Mouse (Mus musculus) intestine, embryonic 15.5 days (tissue): ENCODE measurements around the gene Iars2. TPM values are rescaled to one million over a fixed set of nuclear protein-coding genes. Genes with fewer than 3 reads are reported as not detected.

Experiments
- ATAC-seq: fragments of 200-750 bp; cut with Nextera tagmentation; 2 replicates; pipeline ENCODE4 v1.8.0; 2017; ENCODE audit warnings: moderate TSS enrichment, moderate library complexity
- H3K27ac ChIP-seq: fragments of 300-500 bp; sonication (generic); 2 replicates; pipeline ENCODE4 v1.5.1; 2015; ENCODE audit warnings: mild to moderate bottlenecking, inconsistent platforms
- H3K27me3 ChIP-seq: fragments of 300-500 bp; sonication (generic); replicated peaks from 2 replicates; pipeline ENCODE4 v1.6.1; 2015; ENCODE audit warnings: inconsistent platforms
- H3K36me3 ChIP-seq: fragments of 300-500 bp; sonication (generic); 2 replicates; pipeline ENCODE4 v1.6.1; 2015; ENCODE audit warnings: inconsistent platforms
- H3K4me1 ChIP-seq: fragments of 300-500 bp; sonication (generic); replicated peaks from 2 replicates; pipeline ENCODE4 v1.6.1; 2015; ENCODE audit warnings: inconsistent platforms
- H3K4me2 ChIP-seq: fragments of 300-500 bp; sonication (generic); replicated peaks from 2 replicates; pipeline ENCODE4 v1.6.1; 2015; ENCODE audit warnings: mild to moderate bottlenecking, inconsistent platforms
- H3K4me3 ChIP-seq: fragments of 300-500 bp; sonication (generic); replicated peaks from 2 replicates; pipeline ENCODE4 v1.5.1; 2015; ENCODE audit warnings: inconsistent platforms
- H3K9ac ChIP-seq: fragments of 300-500 bp; sonication (generic); 2 replicates; pipeline ENCODE4 v1.6.1; 2015; ENCODE audit warnings: inconsistent platforms
- H3K9me3 ChIP-seq: fragments of 300-500 bp; sonication (generic); 2 replicates; pipeline ENCODE4 v1.6.1; 2016; ENCODE audit warnings: inconsistent platforms
- WGBS: fragments of 180-500 bp; shearing (Covaris S2); methylation state at CpG from one replicate; pipeline ENCODE4 v1.1.7; 2015; 5-methylcytosine and 5-hydroxymethylcytosine counted together
- polyA plus RNA-seq: library from polyadenylated mRNA; unstranded; fragments of >200 nt; fragmentation: Nextera tagmentation; extraction: Ambion mirVana; gene quantifications from 2 replicates; pipeline ENCODE4 v1.2.1, GENCODE M21; 2015

The Iars2 gene
- 61.9 and 66.9 TPM in 2 replicates for polyA plus RNA-seq

- peak; percentile 90 for ATAC-seq
- peaks cover 11% of the 10 kb centered on the region; the same call in 1 of the 2 replicates for H3K36me3 ChIP-seq
- under 1% methylated on average over 76 of the region's 76 CpGs for WGBS
- peak within 1 kb of the TSS; percentile 97 for H3K27ac ChIP-seq
- peak within 1 kb of the TSS; percentile 94 for H3K9ac ChIP-seq
- no peaks in the 10 kb centered on the region for H3K27me3 ChIP-seq
- no peaks in the 10 kb centered on the region for H3K4me1 ChIP-seq
- H3K4me3 ChIP-seq, result peak within 1 kb of the TSS; percentile 99
- H3K4me2 ChIP-seq, result peak within 1 kb of the TSS; percentile 65
- no peaks in the 10 kb centered on the region for H3K9me3 ChIP-seq
Observed at GRCm38 (mm10) chr1:185328721-185329610, at the start of gene Iars2. TSS of gene Iars2 (minus strand) at chr1:185329396.

- Histone ChIP-seq H3K4me3 (no peak overlapping the region), H3K9me3 (no peaks in the 10 kb centered on the region), H3K9ac (no peak overlapping the region), H3K36me3 (peaks cover 44% of the 10 kb centered on the region), H3K27me3 (no peaks in the 10 kb centered on the region), H3K27ac (no peak overlapping the region), H3K4me1 (no peaks in the 10 kb centered on the region), H3K4me2 (no peak overlapping the region)
- no peak for ATAC-seq
- 86% methylated on average over 2 of the region's 2 CpGs for WGBS
Observed at GRCm38 (mm10) chr1:185377429-185377828, 48.2 kb upstream of the Iars2 start.

- Histone ChIP-seq H3K4me1 (no peaks in the 10 kb centered on the region), H3K36me3 (peaks cover 47% of the 10 kb centered on the region)
- no peak for ATAC-seq
Observed at GRCm38 (mm10) chr1:185376390-185376789, 47.2 kb upstream of the Iars2 start.

GRCm38 (mm10) chr1:185369979-185370378 is 40.8 kb upstream of the Iars2 start:
- Histone ChIP-seq H3K27me3 (no peaks in the 10 kb centered on the region), H3K4me2 (no peak overlapping the region), H3K9ac (no peak overlapping the region), H3K4me3 (no peak overlapping the region), H3K36me3 (peaks cover 30% of the 10 kb centered on the region), H3K4me1 (peaks cover 8% of the 10 kb centered on the region), H3K9me3 (no peaks in the 10 kb centered on the region), H3K27ac (no peak overlapping the region)
- 0 out of 2 replicates have a peak, but pooled peaks have one; percentile 51 for ATAC-seq
- 85% methylated on average over 6 of the region's 6 CpGs for WGBS

More at GRCm38 (mm10) chr1:185376390-185376789, 47.2 kb upstream of the Iars2 start:
- H3K27ac ChIP-seq, result no peak overlapping the region
- no peak overlapping the region for H3K4me3 ChIP-seq
- H3K9ac ChIP-seq, result no peak overlapping the region
- no peak overlapping the region for H3K4me2 ChIP-seq
- H3K27me3 ChIP-seq, result no peaks in the 10 kb centered on the region
- no peaks in the 10 kb centered on the region for H3K9me3 ChIP-seq

GRCm38 (mm10) chr1:185367383-185367782 is 38.2 kb upstream of the Iars2 start:
- H3K4me2 ChIP-seq, result no peak overlapping the region
- no peak for ATAC-seq
- H3K27me3 ChIP-seq, result no peaks in the 10 kb centered on the region
- no peak overlapping the region for H3K4me3 ChIP-seq
- peaks cover 20% of the 10 kb centered on the region for H3K36me3 ChIP-seq
- WGBS, result 80% methylated on average over 6 of the region's 6 CpGs
- no peaks in the 10 kb centered on the region for H3K9me3 ChIP-seq
- no peak overlapping the region for H3K27ac ChIP-seq
- peaks cover 17% of the 10 kb centered on the region for H3K4me1 ChIP-seq
- no peak overlapping the region for H3K9ac ChIP-seq

- H3K36me3 ChIP-seq, result no peaks in the 10 kb centered on the region
- H3K9me3 ChIP-seq, result no peaks in the 10 kb centered on the region
- peak overlapping the region; percentile 72 for H3K4me2 ChIP-seq
- H3K4me3 ChIP-seq, result peak overlapping the region; percentile 96
- no peak overlapping the region for H3K27ac ChIP-seq
- WGBS, result 40% methylated on average over 6 of the region's 6 CpGs
- peaks cover 24% of the 10 kb centered on the region for H3K4me1 ChIP-seq
- no peaks in the 10 kb centered on the region for H3K27me3 ChIP-seq
- H3K9ac ChIP-seq, result peak overlapping the region; percentile 86
- ATAC-seq, result no peak
Observed at GRCm38 (mm10) chr1:185364183-185364540, 35.0 kb upstream of the Iars2 start.

- H3K36me3 ChIP-seq, result no peaks in the 10 kb centered on the region
- peak overlapping the region; percentile 96 for H3K4me3 ChIP-seq
- peak; percentile 67 for ATAC-seq
- H3K9ac ChIP-seq, result peak overlapping the region; percentile 86
- WGBS, result 2% methylated on average over 22 of the region's 22 CpGs
- peak overlapping the region; percentile 72 for H3K4me2 ChIP-seq
- H3K27ac ChIP-seq, result peak overlapping the region; percentile 94
- H3K9me3 ChIP-seq, result no peaks in the 10 kb centered on the region
- H3K27me3 ChIP-seq, result no peaks in the 10 kb centered on the region
- peaks cover 24% of the 10 kb centered on the region for H3K4me1 ChIP-seq
Observed at GRCm38 (mm10) chr1:185363526-185364182, 34.5 kb upstream of the Iars2 start.

- peak; percentile 96 for ATAC-seq
- Histone ChIP-seq H3K27me3 (no peaks in the 10 kb centered on the region), H3K9ac (peak within 1 kb of the TSS; percentile 86), H3K4me3 (peak within 1 kb of the TSS; percentile 96), H3K4me1 (peaks cover 24% of the 10 kb centered on the region), H3K4me2 (peak within 1 kb of the TSS; percentile 72), H3K36me3 (peaks cover 5% of the 10 kb centered on the region; the same call in 1 of the 2 replicates), H3K9me3 (no peaks in the 10 kb centered on the region), H3K27ac (peak within 1 kb of the TSS; percentile 94)
- under 1% methylated on average over 92 of the region's 92 CpGs for WGBS
Observed at GRCm38 (mm10) chr1:185362677-185363520, 33.7 kb upstream of the Iars2 start, which contains the start of gene Eprs. TSS of gene Eprs (plus strand) at chr1:185363044.

GRCm38 (mm10) chr1:185358211-185358610 is 29.0 kb upstream of the Iars2 start:
- H3K36me3 ChIP-seq, result peaks cover 16% of the 10 kb centered on the region
- no peaks in the 10 kb centered on the region for H3K27me3 ChIP-seq
- no peak overlapping the region for H3K4me3 ChIP-seq
- ATAC-seq, result no peak
- no peak overlapping the region for H3K9ac ChIP-seq
- H3K4me2 ChIP-seq, result no peak overlapping the region
- no peaks in the 10 kb centered on the region for H3K9me3 ChIP-seq
- 0 out of 2 replicates have a peak, but pooled peaks cover 7% of the 10 kb centered on the region for H3K4me1 ChIP-seq
- H3K27ac ChIP-seq, result no peak overlapping the region
- 89% methylated on average over 4 of the region's 4 CpGs for whole genome bisulfite sequencing

- no peak overlapping the region for H3K9ac ChIP-seq
- no peak for ATAC-seq
- H3K4me3 ChIP-seq, result no peak overlapping the region
- peaks cover 22% of the 10 kb centered on the region for H3K36me3 ChIP-seq
- no peaks in the 10 kb centered on the region for H3K9me3 ChIP-seq
- no peak overlapping the region for H3K4me2 ChIP-seq
- no peak overlapping the region for H3K27ac ChIP-seq
- no peaks in the 10 kb centered on the region for H3K27me3 ChIP-seq
- no peaks in the 10 kb centered on the region for H3K4me1 ChIP-seq
- WGBS, result 93% methylated on average over 8 of the region's 8 CpGs
Observed at GRCm38 (mm10) chr1:185356246-185356645, 27.1 kb upstream of the Iars2 start.

- 84% methylated on average over 4 of the region's 4 CpGs for WGBS
- H3K4me2 ChIP-seq, result no peak overlapping the region
- no peak overlapping the region for H3K4me3 ChIP-seq
- H3K36me3 ChIP-seq, result peaks cover 31% of the 10 kb centered on the region
- H3K9me3 ChIP-seq, result no peaks in the 10 kb centered on the region
- H3K27ac ChIP-seq, result no peak overlapping the region
- ATAC-seq, result no peak
- H3K9ac ChIP-seq, result no peak overlapping the region
- H3K27me3 ChIP-seq, result no peaks in the 10 kb centered on the region
- H3K4me1 ChIP-seq, result no peaks in the 10 kb centered on the region
Observed at GRCm38 (mm10) chr1:185354731-185355130, 25.5 kb upstream of the Iars2 start.

GRCm38 (mm10) chr1:185353351-185353750 is 24.2 kb upstream of the Iars2 start:
- Histone ChIP-seq H3K36me3 (peaks cover 38% of the 10 kb centered on the region), H3K4me1 (no peaks in the 10 kb centered on the region), H3K9ac (no peak overlapping the region), H3K4me2 (no peak overlapping the region), H3K9me3 (no peaks in the 10 kb centered on the region), H3K27ac (no peak overlapping the region), H3K27me3 (no peaks in the 10 kb centered on the region), H3K4me3 (no peak overlapping the region)
- ATAC-seq, result no peak
- 95% methylated on average over 8 of the region's 8 CpGs for WGBS
